Mouse (Mus musculus): ENCODE measurements at regions not wholly inside any gene's neighbourhood (a gene's known extent, or its start where the extent isn't known, plus 50 kb on each side); places are given as distances from the start of the nearest gene placed in this dataset.

DNA sequence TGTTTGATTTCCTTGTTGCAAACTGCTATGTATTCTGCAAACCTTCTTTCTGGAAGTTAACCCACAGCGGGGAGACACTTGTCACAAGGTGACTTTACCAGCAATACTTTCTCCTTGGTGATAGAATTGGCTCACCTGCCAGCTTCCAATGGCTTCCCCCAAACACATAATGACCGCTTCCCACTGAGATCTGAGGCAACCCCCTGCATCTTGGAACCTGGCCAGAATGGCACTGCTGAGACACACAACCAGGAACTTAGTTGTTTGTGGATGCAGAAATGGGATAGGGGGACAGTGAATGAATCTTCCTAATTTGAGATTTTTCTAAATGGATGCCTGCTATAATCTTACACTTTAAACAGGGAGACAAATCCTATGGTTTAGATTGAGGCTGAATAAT is 224.3 kb upstream of the Dph6 start:
- TF ChIP-seq POLR2A (IDR thresholded peaks at IDR 0.05; ENCODE audit: insufficient read depth, low read depth, low read length) (no peak), EP300 (IDR thresholded peaks at IDR 0.05; ENCODE audit: insufficient read depth, low read depth, low read length) (no peak)

Data from heart, adult 2 months (tissue).